Mouse (Mus musculus) hindbrain, embryonic 12.5 days (tissue): ENCODE measurements around the gene Trim6. TPM values are rescaled to one million over a fixed set of nuclear protein-coding genes. Genes with fewer than 3 reads are reported as not detected.

Experiments used
- ATAC-seq: fragments of 200-750 bp; cut with Nextera tagmentation; 2 replicates; pipeline ENCODE4 v1.8.0; 2017; ENCODE audit warnings: moderate TSS enrichment; ENCODE audit not compliant: low FRiP score
- H3K27ac ChIP-seq: fragments of 300-500 bp; sonication (generic); 2 replicates; pipeline ENCODE4 v1.5.1; 2016; ENCODE audit warnings: mild to moderate bottlenecking
- H3K27me3 ChIP-seq: fragments of 300-500 bp; sonication (generic); 2 replicates; pipeline ENCODE4 v1.6.1; 2016; ENCODE audit warnings: mild to moderate bottlenecking
- H3K36me3 ChIP-seq: fragments of 300-500 bp; sonication (generic); 2 replicates; pipeline ENCODE4 v1.6.1; 2016; ENCODE audit warnings: mild to moderate bottlenecking
- H3K4me1 ChIP-seq: fragments of 300-500 bp; sonication (generic); 2 replicates; pipeline ENCODE4 v1.6.1; 2016
- H3K4me2 ChIP-seq: fragments of 300-500 bp; sonication (generic); replicated peaks from 2 replicates; pipeline ENCODE4 v1.6.1; 2016; ENCODE audit warnings: mild to moderate bottlenecking
- H3K4me3 ChIP-seq: fragments of 300-500 bp; sonication (generic); 2 replicates; pipeline ENCODE4 v1.5.1; 2016; ENCODE audit warnings: mild to moderate bottlenecking
- H3K9ac ChIP-seq: fragments of 300-500 bp; sonication (generic); 2 replicates; pipeline ENCODE4 v1.6.1; 2016; ENCODE audit warnings: mild to moderate bottlenecking, moderate library complexity
- H3K9me3 ChIP-seq: fragments of 300-500 bp; sonication (generic); replicated peaks from 2 replicates; pipeline ENCODE4 v1.6.1; 2016; ENCODE audit warnings: mild to moderate bottlenecking
- WGBS: fragments of 180-500 bp; shearing (Covaris S2); methylation state at CpG from one replicate; pipeline ENCODE4 v1.1.7; 2016; 5-methylcytosine and 5-hydroxymethylcytosine counted together
- polyA plus RNA-seq: library from polyadenylated mRNA; unstranded; fragments of >200 nt; fragmentation: Nextera tagmentation; extraction: Ambion mirVana; gene quantifications from 2 replicates; pipeline ENCODE4 v1.2.1, GENCODE M21; 2016

The Trim6 gene
- 1.7 and 1.8 TPM in 2 replicates for polyA plus RNA-seq

GRCm38 (mm10) chr7:104218701-104219569 is at the start of gene Trim6:
Gene Trim6 (plus strand): TSS chr7:104218793.
- 3% methylated on average over 37 of the region's 37 CpGs for WGBS
- Histone ChIP-seq H3K4me3 (peak within 1 kb of the TSS; percentile 27), H3K27me3 (no peaks in the 10 kb centered on the region; the same call in 1 of the 2 replicates), H3K4me1 (peaks cover 8% of the 10 kb centered on the region), H3K27ac (no peak within 1 kb of the TSS), H3K4me2 (peak within 1 kb of the TSS; percentile 52), H3K9ac (peak within 1 kb of the TSS; percentile 24; the same call in 1 of the 2 replicates), H3K36me3 (no peaks in the 10 kb centered on the region), H3K9me3 (no peaks in the 10 kb centered on the region)
- peak; percentile 73 for ATAC-seq

DNA sequence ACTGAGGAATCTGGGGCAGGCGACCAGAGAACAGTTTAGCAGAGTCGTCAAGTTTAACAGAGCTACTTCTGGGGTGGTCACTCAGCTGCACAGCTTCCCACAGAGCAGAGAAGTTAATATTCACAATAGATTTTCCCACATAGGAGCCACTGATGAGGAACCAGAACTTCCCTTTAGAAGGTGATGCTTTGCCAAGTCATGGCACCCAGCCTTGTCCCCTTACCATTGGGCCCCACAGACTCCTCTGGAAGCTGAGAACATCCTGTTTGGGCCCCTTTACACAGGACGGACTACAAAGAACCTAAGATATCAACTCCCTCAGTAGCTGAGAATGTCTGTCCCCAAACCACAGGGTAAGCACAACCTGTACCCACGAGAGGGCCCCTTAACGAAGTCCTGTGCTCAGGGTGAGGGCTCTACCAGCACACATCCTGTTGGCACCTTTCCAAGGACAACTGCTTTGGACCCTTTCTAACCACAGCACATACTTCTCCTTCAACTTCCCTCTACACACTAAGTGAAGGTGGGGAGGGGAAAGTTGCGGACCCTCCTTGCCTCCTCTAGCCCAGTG is 48.9 kb upstream of the Trim6 start:
- 76% methylated on average over 6 of the region's 6 CpGs for WGBS
- ATAC-seq = no peak
- Histone ChIP-seq H3K27ac (no peak overlapping the region), H3K9ac (no peak overlapping the region), H3K27me3 (no peaks in the 10 kb centered on the region), H3K4me2 (no peak overlapping the region), H3K36me3 (no peaks in the 10 kb centered on the region), H3K4me1 (no peaks in the 10 kb centered on the region), H3K9me3 (no peaks in the 10 kb centered on the region), H3K4me3 (no peak overlapping the region)

- Histone ChIP-seq H3K9ac (no peak overlapping the region), H3K27ac (no peak overlapping the region), H3K4me1 (no peaks in the 10 kb centered on the region), H3K27me3 (no peaks in the 10 kb centered on the region), H3K9me3 (no peaks in the 10 kb centered on the region), H3K4me3 (no peak overlapping the region), H3K36me3 (no peaks in the 10 kb centered on the region), H3K4me2 (no peak overlapping the region)
- 12% methylated on average over 1 of the region's 1 CpGs for WGBS
- no peak for ATAC-seq
Observed at GRCm38 (mm10) chr7:104175085-104175484, 43.5 kb upstream of the Trim6 start.

DNA sequence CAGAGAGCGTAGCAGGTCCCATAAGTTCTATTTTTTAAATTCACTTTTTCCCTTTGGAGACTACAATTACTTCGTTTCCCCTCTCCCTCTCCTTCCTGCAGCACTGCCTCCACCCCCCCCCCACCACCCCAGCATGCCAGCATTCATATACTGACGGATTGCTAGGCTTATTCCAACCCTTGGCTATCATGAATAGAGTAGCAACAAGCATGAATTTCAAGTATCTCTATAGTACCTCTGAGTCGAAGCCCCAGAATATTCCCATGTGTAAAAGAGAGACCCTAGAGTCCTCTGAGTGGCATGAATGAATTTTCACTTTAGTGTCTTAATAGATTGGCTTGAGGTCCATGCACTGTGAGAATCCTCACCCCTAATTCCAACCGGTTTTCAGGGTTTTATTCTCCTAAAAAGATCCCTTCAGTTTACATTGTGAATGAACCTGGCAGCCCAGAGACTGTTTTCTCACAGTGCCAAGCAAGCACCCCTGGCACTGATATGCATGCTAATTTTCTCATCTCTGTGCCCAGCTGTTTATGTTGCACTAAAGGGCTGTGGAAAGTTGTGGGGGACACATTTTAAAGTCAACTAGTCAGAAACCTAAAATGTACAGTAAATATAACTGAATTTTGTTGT is 40.1 kb upstream of the Trim6 start:
- no peaks in the 10 kb centered on the region for H3K27me3 ChIP-seq
- no peak overlapping the region for H3K9ac ChIP-seq
- no peaks in the 10 kb centered on the region for H3K9me3 ChIP-seq
- no peak for ATAC-seq
- H3K4me3 ChIP-seq = no peak overlapping the region
- H3K4me1 ChIP-seq = no peaks in the 10 kb centered on the region
- H3K36me3 ChIP-seq = no peaks in the 10 kb centered on the region
- H3K27ac ChIP-seq = no peak overlapping the region
- whole genome bisulfite sequencing = 73% methylated on average over 5 of the region's 5 CpGs
- H3K4me2 ChIP-seq = no peak overlapping the region

DNA sequence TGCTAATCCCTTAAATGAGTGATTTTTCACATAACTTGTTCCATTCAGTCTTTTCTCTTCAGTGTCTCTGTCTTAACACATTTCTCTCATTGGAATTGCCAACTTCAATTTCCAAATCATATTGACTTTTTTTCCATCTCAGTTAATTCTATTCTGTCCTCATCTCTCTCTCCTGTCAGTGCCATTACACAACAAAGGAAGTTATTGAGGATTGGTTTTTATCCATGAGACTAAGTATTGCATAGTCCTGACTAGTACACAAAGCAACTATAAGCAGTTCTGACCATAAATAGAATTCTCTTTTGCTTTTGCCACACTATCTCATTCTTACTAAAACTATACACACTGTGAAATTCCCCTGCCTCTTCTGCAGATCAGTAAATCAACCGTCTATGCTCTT is 39.5 kb upstream of the Trim6 start:
- Histone ChIP-seq H3K9me3 (no peaks in the 10 kb centered on the region), H3K27me3 (no peaks in the 10 kb centered on the region), H3K4me1 (no peaks in the 10 kb centered on the region), H3K36me3 (no peaks in the 10 kb centered on the region), H3K27ac (no peak overlapping the region), H3K4me3 (no peak overlapping the region), H3K4me2 (no peak overlapping the region), H3K9ac (no peak overlapping the region)
- ATAC-seq = no peak
- WGBS = 80% methylated on average over 1 of the region's 1 CpGs

DNA sequence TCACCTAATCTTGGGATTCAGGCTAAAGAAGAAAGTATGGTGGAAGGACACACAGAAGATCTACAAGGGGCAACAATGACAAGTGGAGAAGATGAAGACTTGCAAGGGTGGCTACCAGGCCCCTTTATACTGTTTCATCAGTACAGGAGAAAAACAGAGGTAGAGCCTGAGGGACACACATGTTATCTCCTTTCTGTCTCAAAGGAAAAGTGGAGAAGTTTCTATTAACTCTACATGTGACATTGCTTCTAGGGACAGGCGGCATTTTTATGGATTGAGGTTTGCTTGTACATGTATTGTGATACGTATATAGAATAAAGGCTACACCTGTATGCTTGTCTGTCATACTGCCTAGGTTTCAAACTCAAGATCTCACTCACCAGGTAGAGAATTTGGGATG is 35.3 kb upstream of the Trim6 start, which contains the start of gene Olfr648:
Olfr648 (minus strand) TSS at position 101 of the 400 bp plus-strand sequence.
- H3K4me1 ChIP-seq = no peaks in the 10 kb centered on the region
- H3K27me3 ChIP-seq = no peaks in the 10 kb centered on the region
- H3K4me2 ChIP-seq = no peak within 1 kb of the TSS
- H3K27ac ChIP-seq = no peak within 1 kb of the TSS
- no peak within 1 kb of the TSS for H3K4me3 ChIP-seq
- no peaks in the 10 kb centered on the region for H3K9me3 ChIP-seq
- ATAC-seq = no peak
- WGBS = 88% methylated on average over 2 of the region's 2 CpGs
- no peaks in the 10 kb centered on the region for H3K36me3 ChIP-seq
- no peak within 1 kb of the TSS for H3K9ac ChIP-seq

GRCm38 (mm10) chr7:104191275-104191674 is 27.3 kb upstream of the Trim6 start:
- no peak overlapping the region for H3K4me3 ChIP-seq
- H3K9me3 ChIP-seq = no peaks in the 10 kb centered on the region
- H3K27ac ChIP-seq = no peak overlapping the region
- ATAC-seq = no peak
- no peaks in the 10 kb centered on the region for H3K36me3 ChIP-seq
- 63% methylated on average over 9 of the region's 9 CpGs for WGBS
- no peaks in the 10 kb centered on the region for H3K4me1 ChIP-seq
- no peak overlapping the region for H3K4me2 ChIP-seq
- no peak overlapping the region for H3K9ac ChIP-seq
- no peaks in the 10 kb centered on the region for H3K27me3 ChIP-seq

GRCm38 (mm10) chr7:104195885-104196284 is 22.7 kb upstream of the Trim6 start, which contains the start of gene Olfr649:
Gene Olfr649 (minus strand): TSS chr7:104195985.
- Histone ChIP-seq H3K9ac (no peak within 1 kb of the TSS), H3K27me3 (no peaks in the 10 kb centered on the region), H3K4me2 (no peak within 1 kb of the TSS), H3K36me3 (no peaks in the 10 kb centered on the region), H3K9me3 (no peaks in the 10 kb centered on the region), H3K4me1 (no peaks in the 10 kb centered on the region), H3K4me3 (no peak within 1 kb of the TSS), H3K27ac (no peak within 1 kb of the TSS)
- no peak for ATAC-seq
- WGBS = 87% methylated on average over 6 of the region's 6 CpGs

GRCm38 (mm10) chr7:104199822-104200221 is 18.8 kb upstream of the Trim6 start:
- no peaks in the 10 kb centered on the region for H3K36me3 ChIP-seq
- H3K4me1 ChIP-seq = no peaks in the 10 kb centered on the region
- H3K4me2 ChIP-seq = no peak overlapping the region
- no peak for ATAC-seq
- no peaks in the 10 kb centered on the region for H3K9me3 ChIP-seq
- H3K27me3 ChIP-seq = no peaks in the 10 kb centered on the region
- H3K27ac ChIP-seq = no peak overlapping the region
- no peak overlapping the region for H3K9ac ChIP-seq
- no peak overlapping the region for H3K4me3 ChIP-seq
- 8% methylated on average over 5 of the region's 5 CpGs for WGBS

DNA sequence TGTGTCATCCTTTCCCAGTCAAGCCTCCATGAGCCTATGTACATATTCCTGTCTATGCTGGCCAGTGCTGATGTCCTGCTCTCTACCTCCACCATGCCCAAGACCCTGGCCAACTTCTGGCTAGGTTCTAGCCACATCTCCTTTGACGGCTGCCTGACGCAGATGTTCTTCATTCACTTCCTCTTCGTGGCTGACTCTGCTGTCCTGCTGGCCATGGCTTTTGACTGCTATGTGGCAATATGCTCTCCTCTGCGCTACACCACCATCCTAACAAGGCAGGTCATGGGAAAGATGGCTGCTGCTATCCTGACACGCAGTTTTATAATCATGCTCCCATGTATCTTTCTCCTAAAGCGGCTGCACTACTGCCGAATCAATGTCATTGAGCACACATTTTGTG is 12.4 kb upstream of the Trim6 start:
- H3K4me1 ChIP-seq = no peaks in the 10 kb centered on the region
- H3K4me3 ChIP-seq = no peak overlapping the region
- ATAC-seq = no peak
- no peaks in the 10 kb centered on the region for H3K27me3 ChIP-seq
- 90% methylated on average over 7 of the region's 7 CpGs for WGBS
- no peak overlapping the region for H3K27ac ChIP-seq
- no peak overlapping the region for H3K4me2 ChIP-seq
- H3K9me3 ChIP-seq = no peaks in the 10 kb centered on the region
- H3K36me3 ChIP-seq = no peaks in the 10 kb centered on the region
- no peak overlapping the region for H3K9ac ChIP-seq

DNA sequence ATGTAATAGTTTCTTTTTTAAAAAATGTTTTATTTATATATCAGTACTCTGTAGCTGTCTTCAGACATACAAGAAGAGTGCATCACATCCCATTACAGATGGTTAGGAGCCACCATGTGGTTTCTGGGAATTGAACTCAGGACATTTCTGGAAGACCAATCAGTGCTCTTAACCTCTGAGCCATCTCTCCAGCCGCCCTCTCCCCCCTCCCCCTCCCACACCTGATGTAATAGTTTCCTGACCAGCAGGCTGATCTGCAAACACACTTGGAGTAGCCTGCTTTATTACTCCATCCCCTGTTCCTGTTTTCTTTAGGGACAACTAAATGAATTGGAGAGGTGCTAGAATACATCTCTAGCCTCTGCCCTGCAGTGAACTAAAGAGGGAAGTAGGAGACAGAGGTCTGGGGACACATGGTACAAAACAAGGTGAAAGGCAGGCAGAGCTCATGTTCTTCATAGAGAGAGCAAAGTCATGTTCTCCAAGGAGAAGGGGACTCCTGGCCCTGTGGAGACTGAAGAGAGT is 2.5 kb upstream of the Trim6 start:
- H3K36me3 ChIP-seq = no peaks in the 10 kb centered on the region
- ATAC-seq = no peak
- no peak overlapping the region for H3K4me3 ChIP-seq
- no peaks in the 10 kb centered on the region; the same call in 1 of the 2 replicates for H3K27me3 ChIP-seq
- H3K9me3 ChIP-seq = no peaks in the 10 kb centered on the region
- no peak overlapping the region for H3K27ac ChIP-seq
- H3K4me1 ChIP-seq = peaks cover 8% of the 10 kb centered on the region
- 50% methylated on average over 1 of the region's 1 CpGs for WGBS
- H3K9ac ChIP-seq = no peak overlapping the region
- no peak overlapping the region for H3K4me2 ChIP-seq

DNA sequence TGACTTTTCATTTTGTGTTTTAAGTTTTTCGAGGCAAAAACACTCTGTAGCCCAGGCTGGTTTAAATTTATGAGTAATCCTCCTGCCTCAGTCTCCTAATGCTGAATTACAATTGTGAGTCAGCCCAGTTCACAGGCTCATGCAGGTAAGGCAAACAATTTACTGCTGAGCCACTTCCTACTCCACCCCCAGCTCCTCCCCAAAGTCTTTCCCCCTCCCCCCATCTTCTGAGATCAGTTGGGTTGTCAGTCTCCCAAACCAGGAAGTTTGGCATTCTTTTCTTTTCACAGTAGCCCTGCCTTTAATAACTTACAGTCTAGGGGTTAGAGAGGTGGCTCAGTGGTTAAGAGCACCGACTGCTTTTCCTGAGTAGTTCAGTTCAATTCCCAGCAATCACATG is 712 bp upstream of the Trim6 start:
- 86% methylated on average over 2 of the region's 2 CpGs for WGBS
- no peak for ATAC-seq
- no peak overlapping the region for H3K4me3 ChIP-seq
- H3K27ac ChIP-seq = no peak overlapping the region
- no peak overlapping the region for H3K4me2 ChIP-seq
- no peaks in the 10 kb centered on the region; the same call in 1 of the 2 replicates for H3K27me3 ChIP-seq
- H3K4me1 ChIP-seq = peaks cover 8% of the 10 kb centered on the region
- H3K9ac ChIP-seq = no peak overlapping the region
- H3K9me3 ChIP-seq = no peaks in the 10 kb centered on the region
- H3K36me3 ChIP-seq = no peaks in the 10 kb centered on the region
